Comparison of ENCODE assay signal across 25 mouse cellular contexts in genomic region chr5:20373586-20373985, GRCm38 (mm10).
DNase-seq lines count a peak whose midpoint lies in the region; ATAC-seq and TF ChIP-seq lines count a peak whose summit lies in the region.
"Had no signal": no experiment of that assay in that cellular context is flagged by ENCODE, and none has a peak within 500 bp of the region (broad histone marks: within the 10 kb centered on the region; RNA-seq: fewer than 3 reads in every experiment).

No protein-coding gene starts in this region.

- H3K27ac ChIP-seq in left cerebral cortex, adult 2 months, result peak overlapping the region; percentile 54; the same call in 1 of the 2 replicates
- H3K27ac ChIP-seq: embryonic facial prominence, embryonic 10.5 days; embryonic facial prominence, embryonic 12.5 days; forebrain, embryonic 10.5 days; forebrain, embryonic 12.5 days had no signal

- no peak for TF ChIP-seq CTCF in left cerebral cortex, adult 2 months (IDR thresholded peaks at IDR 0.05)

- DNase-seq in frontal cortex, postnatal 10 days (ENCODE audit: low spot score in 2 of 2), result no peak
- DNase-seq in left cerebral cortex, adult 2 months (ENCODE audit: extremely low spot score in 1 of 2, low spot score in 2 of 2), result no peak
- DNase-seq in left cerebral cortex, adult 9 months (ENCODE audit: low spot score in 2 of 2), result no peak
- peak; percentile 65 for DNase-seq in brain, adult 2 months (ENCODE audit: low read depth, low spot score)
- DNase-seq: adrenal gland, adult 8-10 months; adrenal gland, postnatal 14 days; adrenal gland, postnatal 36 days; B cell, adult 2 months; cerebellum, adult 11 months; cerebellum, adult 18-20 months; cerebellum, adult 8-10 months; cerebellum, adult 9-11 months; cerebellum, postnatal 25 days had no signal

- intact Hi-C loops in left cerebral cortex, adult 2 months (cut with DNase I), result no loop called here

- no peak overlapping the region for H3K4me3 ChIP-seq in left cerebral cortex, adult 2 months
- H3K4me3 ChIP-seq: embryonic facial prominence, embryonic 10.5 days; embryonic facial prominence, embryonic 12.5 days; erythroblast, embryonic 14.5 days; forebrain, embryonic 10.5 days; forebrain, embryonic 12.5 days had no signal

- ATAC-seq in frontal cortex, adult (ENCODE audit: low TSS enrichment), result peak; percentile 96
- no peak for ATAC-seq in erythroblast, adult 5-6 weeks (replicated peaks; ENCODE audit: low FRiP score, poor library complexity, severe bottlenecking)
- ATAC-seq: activated CD4-positive, CD25-positive, alpha-beta regulatory T cell, adult 4 months; CD4-positive, CD25-positive, alpha-beta regulatory T cell, adult 4 months; forebrain, embryonic 14.5 days; forebrain, embryonic 16.5 days; Patski had no signal
